Mouse (Mus musculus): ENCODE measurements around the gene Prkar1a. TPM values are rescaled to one million over a fixed set of nuclear protein-coding genes. Genes with fewer than 3 reads are reported as not detected.
"Not testable (repeated sequence)": the region's sequence is repeated elsewhere in the genome, so short reads cannot be mapped to it uniquely, and the experiment has no call there.

Prkar1a gene
- polyA plus RNA-seq (2015; fragmentation: Nextera tagmentation; extraction: Ambion mirVana) = 473 and 491 TPM in 2 replicates

DNA sequence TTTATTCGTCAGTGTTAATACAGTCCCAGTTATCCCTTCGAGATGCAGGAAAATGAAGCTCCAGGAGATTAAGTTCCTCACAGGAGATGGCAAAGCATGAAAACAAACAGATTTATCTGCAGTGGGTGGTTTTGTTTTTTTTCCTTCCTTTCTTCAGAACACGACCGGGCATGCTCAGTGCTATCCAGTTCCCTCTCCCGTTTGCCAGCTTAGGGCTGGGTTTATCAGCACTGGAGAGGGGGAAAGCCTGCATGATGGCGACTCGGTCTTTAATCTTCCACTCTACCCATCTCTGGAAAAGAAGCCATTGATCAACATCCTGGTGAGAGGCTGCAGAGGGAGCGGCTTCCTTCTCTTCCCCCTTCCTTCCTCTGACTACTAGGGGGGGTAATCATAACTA, at the start of gene Prkar1a:
TSS of gene Prkar1a (plus strand) at position 200 of the 400 bp plus-strand sequence.
- 0 out of 2 replicates have a peak, but pooled peaks cover 4% of the 10 kb centered on the region for H3K27me3 ChIP-seq
- peaks cover 6% of the 10 kb centered on the region for H3K36me3 ChIP-seq
- no peak for ATAC-seq (ENCODE audit: low FRiP score)
- peaks cover 40% of the 10 kb centered on the region for H3K4me1 ChIP-seq (replicated peaks)
- WGBS = 30% methylated on average over 8 of the region's 8 CpGs
- no peaks in the 10 kb centered on the region for H3K9me3 ChIP-seq
- H3K27ac ChIP-seq = peak within 1 kb of the TSS; percentile 99
- peak within 1 kb of the TSS; percentile 66 for H3K4me2 ChIP-seq
- peak within 1 kb of the TSS; percentile 97 for H3K9ac ChIP-seq
- peak within 1 kb of the TSS; percentile 94 for H3K4me3 ChIP-seq

GRCm38 (mm10) chr11:109607600-109607999, 41.6 kb upstream of the Prkar1a start:
- Histone ChIP-seq H3K36me3 (0 out of 2 replicates have a peak, but pooled peaks cover 4% of the 10 kb centered on the region), H3K4me3 (no peak overlapping the region), H3K4me2 (no peak overlapping the region), H3K9ac (no peak overlapping the region), H3K27me3 (0 out of 2 replicates have a peak, but pooled peaks cover 7% of the 10 kb centered on the region), H3K27ac (no peak overlapping the region), H3K4me1 (replicated peaks) (peaks cover 18% of the 10 kb centered on the region), H3K9me3 (no peaks in the 10 kb centered on the region)
- no peak for ATAC-seq (ENCODE audit: low FRiP score)
- 81% methylated on average over 6 of the region's 6 CpGs for WGBS

DNA sequence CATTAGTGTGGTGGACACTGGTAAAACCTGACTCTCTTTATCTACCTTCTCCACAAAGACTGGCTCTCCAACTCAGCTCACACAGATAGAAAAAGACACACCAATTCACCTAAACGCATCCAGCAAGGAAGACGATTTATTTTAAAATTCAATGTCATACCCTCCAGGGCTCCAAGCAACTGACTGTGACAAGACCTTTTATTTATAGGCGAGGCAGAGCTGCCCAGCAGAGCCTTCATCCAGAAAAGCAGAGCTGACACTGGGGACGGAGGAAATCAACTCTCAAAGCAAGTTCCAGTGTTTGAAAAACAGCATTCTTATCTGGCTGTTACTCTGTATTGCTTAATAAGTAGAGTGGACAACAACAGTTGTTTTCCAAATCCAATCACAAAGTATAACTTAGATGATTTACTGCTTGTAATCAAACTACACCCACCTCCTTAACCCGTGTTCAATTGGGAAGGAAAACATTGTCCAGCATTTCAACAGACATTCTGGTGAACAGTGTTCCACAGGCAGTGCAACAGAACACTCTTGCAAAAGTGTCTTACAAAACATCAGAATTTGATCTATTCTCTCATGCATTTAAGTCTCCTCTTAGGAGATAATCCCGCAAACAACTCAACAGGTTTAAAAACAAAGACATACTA, 40.1 kb upstream of the Prkar1a start:
- ATAC-seq (ENCODE audit: low FRiP score) = no peak
- Histone ChIP-seq H3K4me1 (replicated peaks) (peaks cover 18% of the 10 kb centered on the region), H3K27ac (no peak overlapping the region), H3K9ac (no peak overlapping the region), H3K9me3 (no peaks in the 10 kb centered on the region), H3K4me2 (0 out of 2 replicates have a peak overlapping the region, but pooled peaks have one; percentile 86), H3K4me3 (no peak overlapping the region), H3K27me3 (peaks cover 10% of the 10 kb centered on the region; the same call in 1 of the 2 replicates), H3K36me3 (no peaks in the 10 kb centered on the region)
- WGBS = 77% methylated on average over 6 of the region's 6 CpGs

- Histone ChIP-seq H3K9ac (peak overlapping the region; percentile 81), H3K4me3 (peak overlapping the region; percentile 69), H3K4me2 (peak overlapping the region; percentile 86), H3K27me3 (peaks cover 10% of the 10 kb centered on the region; the same call in 1 of the 2 replicates), H3K36me3 (no peaks in the 10 kb centered on the region), H3K4me1 (replicated peaks) (peaks cover 18% of the 10 kb centered on the region), H3K9me3 (no peaks in the 10 kb centered on the region), H3K27ac (no peak overlapping the region)
- 23% methylated on average over 9 of the region's 9 CpGs for WGBS
- ATAC-seq (ENCODE audit: low FRiP score) = no peak
Measured at GRCm38 (mm10) chr11:109610046-109610794, 39.0 kb upstream of the Prkar1a start.

DNA sequence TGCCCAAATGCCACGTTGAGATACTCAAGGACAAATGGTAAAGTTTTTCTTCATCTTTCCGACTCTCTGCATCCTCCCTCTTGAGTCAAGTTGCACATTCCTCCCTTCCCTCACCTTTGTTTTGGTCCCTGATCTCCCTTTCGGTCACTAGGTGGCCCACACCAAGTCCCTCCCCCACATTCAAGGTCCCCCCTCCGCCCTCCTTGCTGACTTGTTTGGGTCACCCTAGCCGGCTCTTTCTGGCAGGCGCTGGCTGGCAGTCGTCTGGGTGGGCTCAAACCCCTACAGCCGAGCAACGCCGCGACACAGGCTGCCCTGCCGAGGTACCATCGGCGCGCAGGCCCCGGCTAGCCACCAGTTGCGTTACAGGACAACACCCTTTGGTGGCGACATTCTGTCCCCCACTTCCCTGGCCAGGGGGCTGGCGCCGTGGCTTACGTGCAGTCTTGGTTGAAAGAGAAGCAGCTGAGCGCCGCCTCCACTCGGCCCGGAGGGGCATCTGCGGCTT, 38.4 kb upstream of the Prkar1a start:
- Histone ChIP-seq H3K9ac (peak overlapping the region; percentile 81), H3K27ac (peak overlapping the region; percentile 70), H3K36me3 (no peaks in the 10 kb centered on the region), H3K4me1 (replicated peaks) (peaks cover 18% of the 10 kb centered on the region), H3K9me3 (no peaks in the 10 kb centered on the region), H3K4me3 (peak overlapping the region; percentile 69), H3K27me3 (peaks cover 10% of the 10 kb centered on the region; the same call in 1 of the 2 replicates), H3K4me2 (peak overlapping the region; percentile 86)
- WGBS = under 1% methylated on average over 25 of the region's 26 CpGs
- ATAC-seq (ENCODE audit: low FRiP score) = no peak

GRCm38 (mm10) chr11:109611303-109612149, 37.7 kb upstream of the Prkar1a start, which contains the start of gene Wipi1:
Wipi1 (minus strand) TSS chr11:109611967.
- H3K4me3 ChIP-seq = peak within 1 kb of the TSS; percentile 69
- under 1% methylated on average over 57 of the region's 58 CpGs for WGBS
- H3K9me3 ChIP-seq = no peaks in the 10 kb centered on the region
- peaks cover 10% of the 10 kb centered on the region; the same call in 1 of the 2 replicates for H3K27me3 ChIP-seq
- peaks cover 18% of the 10 kb centered on the region for H3K4me1 ChIP-seq (replicated peaks)
- peak within 1 kb of the TSS; percentile 86 for H3K4me2 ChIP-seq
- peak within 1 kb of the TSS; percentile 81 for H3K9ac ChIP-seq
- peak within 1 kb of the TSS; percentile 70 for H3K27ac ChIP-seq
- no peaks in the 10 kb centered on the region for H3K36me3 ChIP-seq
- peak; percentile 97 for ATAC-seq (ENCODE audit: low FRiP score)

GRCm38 (mm10) chr11:109612871-109613529, 36.2 kb upstream of the Prkar1a start:
- WGBS = 79% methylated on average over 7 of the region's 7 CpGs

GRCm38 (mm10) chr11:109615286-109615685, 33.9 kb upstream of the Prkar1a start:
- Histone ChIP-seq H3K4me1 (replicated peaks) (peaks cover 12% of the 10 kb centered on the region), H3K9ac (no peak overlapping the region), H3K9me3 (no peaks in the 10 kb centered on the region), H3K4me3 (no peak overlapping the region), H3K36me3 (no peaks in the 10 kb centered on the region), H3K27ac (no peak overlapping the region), H3K4me2 (no peak overlapping the region), H3K27me3 (peaks cover 3% of the 10 kb centered on the region; the same call in 1 of the 2 replicates)
- no peak for ATAC-seq (ENCODE audit: low FRiP score)
- WGBS = 65% methylated on average over 9 of the region's 9 CpGs

More at GRCm38 (mm10) chr11:109612871-109613529, 36.2 kb upstream of the Prkar1a start:
- H3K27ac ChIP-seq = no peak overlapping the region
- no peaks in the 10 kb centered on the region for H3K36me3 ChIP-seq
- H3K4me3 ChIP-seq = no peak overlapping the region
- peaks cover 21% of the 10 kb centered on the region for H3K4me1 ChIP-seq (replicated peaks)
- no peak overlapping the region for H3K4me2 ChIP-seq
- ATAC-seq (ENCODE audit: low FRiP score) = no peak
- H3K27me3 ChIP-seq = peaks cover 10% of the 10 kb centered on the region; the same call in 1 of the 2 replicates
- H3K9ac ChIP-seq = no peak overlapping the region
- no peaks in the 10 kb centered on the region for H3K9me3 ChIP-seq

GRCm38 (mm10) chr11:109616352-109616751, 32.9 kb upstream of the Prkar1a start:
- H3K9ac ChIP-seq = no peak overlapping the region
- 78% methylated on average over 4 of the region's 4 CpGs for WGBS
- peaks cover 3% of the 10 kb centered on the region; the same call in 1 of the 2 replicates for H3K27me3 ChIP-seq
- H3K9me3 ChIP-seq = no peaks in the 10 kb centered on the region
- no peak overlapping the region for H3K4me2 ChIP-seq
- no peak overlapping the region for H3K27ac ChIP-seq
- ATAC-seq (ENCODE audit: low FRiP score) = no peak
- H3K4me1 ChIP-seq (replicated peaks) = peaks cover 7% of the 10 kb centered on the region
- H3K36me3 ChIP-seq = no peaks in the 10 kb centered on the region
- H3K4me3 ChIP-seq = no peak overlapping the region

DNA sequence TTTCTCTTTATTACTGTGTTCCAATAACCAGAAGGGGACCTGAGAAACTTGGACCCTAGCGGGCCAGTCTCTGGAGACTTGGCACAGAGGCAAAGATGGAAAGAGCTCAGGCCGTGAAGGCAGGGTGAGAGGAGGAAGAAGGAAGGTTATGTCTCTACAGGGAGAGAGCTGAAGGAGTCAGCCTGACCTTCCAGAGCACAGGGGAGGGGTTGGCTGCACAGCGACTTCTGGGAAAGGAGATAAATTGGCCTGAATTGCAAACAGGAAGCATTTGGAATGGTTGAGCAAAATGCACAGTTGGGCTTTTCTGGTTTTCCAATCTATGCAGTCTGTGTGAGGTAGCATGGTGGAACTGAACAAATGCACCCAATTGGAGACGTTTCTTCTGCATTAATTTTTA, 32.4 kb upstream of the Prkar1a start:
- Histone ChIP-seq H3K36me3 (no peaks in the 10 kb centered on the region), H3K4me3 (no peak overlapping the region), H3K4me2 (no peak overlapping the region), H3K9me3 (no peaks in the 10 kb centered on the region), H3K27me3 (peaks cover 3% of the 10 kb centered on the region; the same call in 1 of the 2 replicates), H3K27ac (no peak overlapping the region), H3K9ac (no peak overlapping the region), H3K4me1 (replicated peaks) (peaks cover 7% of the 10 kb centered on the region)
- WGBS = 74% methylated on average over 4 of the region's 4 CpGs
- ATAC-seq (ENCODE audit: low FRiP score) = no peak

- not testable (repeated sequence) for H3K4me3 ChIP-seq; H3K27me3 ChIP-seq; H3K36me3 ChIP-seq; ATAC-seq (ENCODE audit: low FRiP score); H3K4me1 ChIP-seq (replicated peaks); H3K9me3 ChIP-seq; H3K27ac ChIP-seq; H3K4me2 ChIP-seq; H3K9ac ChIP-seq
- 37% methylated on average over 8 of the region's 8 CpGs for WGBS
Measured at GRCm38 (mm10) chr11:109619055-109619454, 30.1 kb upstream of the Prkar1a start.

Data from hindbrain, embryonic 13.5 days (tissue).